Mouse (Mus musculus) cerebellum, adult 2 months (tissue): ENCODE data around the gene Sox21. TPM values are rescaled to one million over a fixed set of nuclear protein-coding genes. Genes with fewer than 3 reads are reported as not detected.

Experiments used
- DNase-seq, 2 experiments: peaks; one replicate each; pipeline ENCODE4 v3.0.0; 2021
- H3K27ac ChIP-seq: fragments of 200-500 bp; 2 replicates; pipeline ENCODE4 v1.5.1; 2012; ENCODE audit warnings: low read length, control low read depth, inconsistent platforms; ENCODE audit not compliant: insufficient read depth
- H3K27me3 ChIP-seq: fragments of 200-500 bp; 2 replicates; pipeline ENCODE4 v1.6.1; 2012; ENCODE audit warnings: inconsistent platforms, mild to moderate bottlenecking, low read length, moderate library complexity; ENCODE audit not compliant: control insufficient read depth, insufficient read depth
- H3K4me1 ChIP-seq: fragments of 200-500 bp; 2 replicates; pipeline ENCODE4 v1.6.1; 2011; ENCODE audit warnings: low read length; ENCODE audit not compliant: control insufficient read depth, insufficient read depth
- H3K4me3 ChIP-seq: fragments of 200-500 bp; replicated peaks from 2 replicates; pipeline ENCODE3; 2011; ENCODE audit warnings: mild to moderate bottlenecking, low read depth, low read length, control low read depth; ENCODE audit not compliant: insufficient read depth
- CTCF ChIP-seq: fragments of 200-500 bp; IDR thresholded peaks from 2 replicates; pipeline ENCODE4 v1.5.1; 2011; ENCODE audit warnings: low read depth, mild to moderate bottlenecking, control low read depth, low read length, moderate library complexity, borderline replicate concordance; ENCODE audit not compliant: insufficient read depth
- POLR2A ChIP-seq: fragments of 200-500 bp; IDR thresholded peaks from 2 replicates; pipeline ENCODE4 v1.6.1; 2011; ENCODE audit warnings: low read length, control low read depth, borderline replicate concordance; ENCODE audit not compliant: insufficient read depth
- WGBS: fragments of 180-500 bp; shearing (Covaris S2); methylation state at CpG from one replicate; pipeline ENCODE4 v1.1.7; 2018; 5-methylcytosine and 5-hydroxymethylcytosine counted together
- polyA plus RNA-seq: library from polyadenylated mRNA; depleted of rRNA; stranded (reverse); fragments of >200 nt; gene quantifications from 2 replicates; pipeline ENCODE4 v1.2.3, GENCODE M21; 2012

Sox21 gene
- polyA plus RNA-seq, 1 experiment = 5.6 TPM

DNA sequence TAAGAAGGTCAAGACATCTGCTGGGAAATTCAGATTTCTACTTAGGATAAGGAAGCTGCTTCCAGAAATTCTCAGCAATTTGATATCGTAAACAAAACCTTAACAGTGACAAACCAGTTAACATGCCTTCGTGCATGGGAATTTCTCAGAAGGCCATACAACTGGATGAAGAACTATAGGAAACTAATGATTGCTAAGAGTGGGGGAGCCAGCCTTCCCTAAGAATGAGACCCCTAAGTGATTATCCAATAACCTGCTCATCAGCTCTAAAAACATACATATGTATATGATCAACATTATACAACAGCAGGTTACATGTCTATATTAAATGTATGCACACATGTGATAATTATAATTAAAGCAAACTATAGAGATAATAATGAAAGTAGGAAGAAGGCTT lies 29.8 kb upstream of the Sox21 start, which contains the start of gene Gm9376:
Gm9376 (plus strand) TSS at position 301 of the 400 bp plus-strand sequence.
- no peak for TF ChIP-seq POLR2A
- no peak for TF ChIP-seq CTCF
- no peak for DNase-seq
- Histone ChIP-seq H3K27me3 (no peaks in the 10 kb centered on the region), H3K27ac (no peak within 1 kb of the TSS), H3K4me1 (no peaks in the 10 kb centered on the region), H3K4me3 (no peak within 1 kb of the TSS)
- WGBS = 91% methylated on average over 2 of the region's 2 CpGs

DNA sequence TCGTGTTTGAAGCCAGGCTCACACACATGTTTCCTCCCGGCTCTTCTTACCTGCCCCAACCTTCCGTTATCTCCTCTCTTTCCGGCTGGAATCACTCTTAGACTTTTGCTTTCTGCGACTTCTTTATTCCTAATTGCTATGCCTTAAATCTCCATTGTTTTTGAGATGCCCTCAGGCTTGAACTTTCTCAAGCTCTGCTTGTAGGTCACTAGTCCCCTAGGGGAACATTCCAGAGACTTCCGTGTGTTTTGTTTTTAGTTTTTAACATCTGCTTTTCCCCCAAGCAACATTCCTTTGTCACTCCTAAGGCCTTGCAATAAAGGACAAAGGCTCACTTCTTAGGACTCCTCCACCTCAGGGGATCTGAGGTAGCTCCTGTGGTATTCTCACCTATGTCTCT lies 16.6 kb upstream of the Sox21 start:
- H3K27me3 ChIP-seq = no peaks in the 10 kb centered on the region
- DNase-seq = no peak
- no peaks in the 10 kb centered on the region for H3K4me1 ChIP-seq
- no peak overlapping the region for H3K27ac ChIP-seq
- 93% methylated on average over 6 of the region's 6 CpGs for WGBS
- TF ChIP-seq CTCF (no peak), POLR2A (no peak)
- no peak overlapping the region for H3K4me3 ChIP-seq

DNA sequence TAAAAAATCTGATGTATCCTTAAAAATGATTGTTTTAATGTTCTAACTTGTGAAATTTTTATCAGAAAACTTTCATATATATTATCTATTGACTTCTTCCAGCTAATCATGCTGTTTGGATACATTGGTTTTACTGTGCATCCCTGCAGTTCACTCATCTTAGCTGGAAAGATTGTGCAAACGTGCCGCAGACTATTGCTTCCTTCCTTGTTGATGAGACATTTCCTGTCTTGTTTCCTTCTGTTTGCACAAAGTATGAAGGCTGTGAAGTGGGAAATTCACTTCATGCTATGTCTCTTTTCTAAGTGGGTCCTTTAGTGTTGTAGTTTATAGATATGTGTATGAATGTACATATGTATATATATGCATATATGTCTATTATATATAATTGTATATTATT lies 4.6 kb upstream of the Sox21 start:
- no peak overlapping the region for H3K27ac ChIP-seq
- 94% methylated on average over 2 of the region's 2 CpGs for WGBS

DNA sequence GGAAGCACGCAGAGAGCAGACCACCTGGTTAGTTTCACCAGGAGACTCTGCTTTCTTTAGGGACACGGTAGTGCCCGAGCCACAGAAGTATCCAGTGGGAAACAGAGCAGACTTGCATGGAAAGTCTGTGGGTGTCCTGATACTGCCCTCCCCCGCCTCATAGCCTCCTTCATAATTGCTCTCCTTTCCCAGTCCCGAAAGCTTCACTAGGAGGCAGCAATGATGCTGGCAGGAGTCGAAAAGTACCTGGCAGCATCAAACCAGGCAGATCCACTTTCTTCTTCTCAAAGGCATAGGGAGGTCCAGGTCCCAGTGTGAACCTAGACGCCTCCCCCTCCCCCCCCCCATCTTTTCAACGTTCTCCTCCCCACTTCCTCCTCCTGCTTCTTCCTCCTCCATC lies 2.5 kb upstream of the Sox21 start:
- peaks cover 6% of the 10 kb centered on the region; the same call in 1 of the 2 replicates for H3K27me3 ChIP-seq
- DNase-seq = no peak
- no peaks in the 10 kb centered on the region for H3K4me1 ChIP-seq
- no peak overlapping the region for H3K4me3 ChIP-seq
- TF ChIP-seq POLR2A = no peak
- TF ChIP-seq CTCF = no peak
- WGBS = 13% methylated on average over 8 of the region's 8 CpGs
- H3K27ac ChIP-seq = no peak overlapping the region

More for the DNA sequence above, 4.6 kb upstream of the Sox21 start:
- TF ChIP-seq POLR2A (no peak), CTCF (no peak)
- DNase-seq = no peak
- Histone ChIP-seq H3K4me1 (no peaks in the 10 kb centered on the region), H3K4me3 (no peak overlapping the region), H3K27me3 (peaks cover 2% of the 10 kb centered on the region; the same call in 1 of the 2 replicates)

DNA sequence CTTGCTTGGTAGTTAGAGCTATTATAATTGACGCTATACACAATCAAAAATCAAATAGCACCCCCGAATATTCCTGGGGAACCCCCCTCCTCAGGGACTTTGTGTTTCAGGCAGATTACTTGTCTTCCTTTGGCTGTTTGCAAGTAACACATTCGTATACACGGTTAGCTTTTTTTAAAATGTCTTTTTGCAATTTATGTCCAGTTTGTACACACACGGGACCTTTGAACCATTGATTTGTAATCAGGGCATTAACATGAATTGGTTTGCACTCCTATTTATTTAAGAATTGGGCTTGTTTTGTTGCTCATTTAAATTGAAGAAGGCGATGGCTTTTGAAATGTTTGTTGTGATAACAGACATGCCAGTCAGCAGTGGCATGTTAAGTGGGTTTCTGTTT lies 956 bp upstream of the Sox21 start:
- no peak overlapping the region for H3K27ac ChIP-seq
- no peak for DNase-seq
- H3K4me1 ChIP-seq = no peaks in the 10 kb centered on the region
- H3K4me3 ChIP-seq = no peak overlapping the region
- no peak for TF ChIP-seq CTCF
- no peak for TF ChIP-seq POLR2A
- peaks cover 7% of the 10 kb centered on the region; the same call in 1 of the 2 replicates for H3K27me3 ChIP-seq
- 22% methylated on average over 6 of the region's 6 CpGs for WGBS

DNA sequence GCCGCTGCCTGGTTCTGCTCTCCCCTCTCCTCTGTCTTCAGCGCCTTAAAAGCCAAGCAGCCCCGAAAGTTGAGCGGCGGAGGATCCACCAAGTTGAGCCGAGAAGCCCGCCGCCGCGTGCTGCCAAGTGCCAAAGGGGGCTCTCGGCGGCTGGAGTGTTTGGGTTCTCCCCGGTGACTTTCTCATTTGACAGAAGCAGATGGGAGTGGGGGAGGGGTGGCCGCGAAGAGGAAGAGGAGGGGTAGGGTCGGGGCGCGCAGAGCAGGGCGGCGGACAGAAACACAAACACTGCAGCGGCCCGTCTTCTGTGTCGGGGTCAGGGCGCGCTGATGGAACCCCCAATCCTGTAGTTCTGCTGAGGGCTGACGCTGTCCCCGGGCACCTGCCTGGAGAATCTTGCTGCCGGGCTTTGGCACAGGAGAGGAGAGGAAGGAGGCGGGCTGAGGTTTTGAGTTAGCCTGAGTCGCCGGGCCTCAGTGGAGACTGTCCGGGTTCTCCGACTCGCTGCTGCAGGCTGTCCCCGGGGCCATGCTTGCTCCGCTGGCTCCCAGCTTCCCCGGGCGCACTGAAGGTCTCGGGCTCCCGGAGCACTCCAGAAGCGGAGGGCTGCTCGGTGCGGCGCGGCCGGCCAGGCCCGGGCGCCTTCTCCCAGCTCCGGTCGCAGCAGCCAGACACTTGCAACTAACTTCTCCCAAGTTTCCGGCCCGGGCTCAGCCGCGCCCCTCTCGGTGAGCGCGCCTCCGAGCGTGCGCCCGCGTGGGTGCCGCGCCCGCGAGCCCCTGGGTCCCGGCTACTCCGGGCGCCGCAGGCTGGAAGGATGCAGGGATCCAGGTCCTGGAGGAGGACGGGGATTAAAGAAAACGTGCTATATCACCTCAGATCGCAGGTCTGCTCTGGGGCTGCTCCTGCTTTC lies 601 bp downstream of the Sox21 start:
- Histone ChIP-seq H3K27ac (no peak overlapping the region), H3K27me3 (peaks cover 7% of the 10 kb centered on the region; the same call in 1 of the 2 replicates), H3K4me1 (no peaks in the 10 kb centered on the region), H3K4me3 (peak overlapping the region; percentile 1)
- peak in 1 of 2 experiments; percentile 24 for DNase-seq
- no peak for TF ChIP-seq CTCF
- no peak for TF ChIP-seq POLR2A
- under 1% methylated on average over 73 of the region's 73 CpGs for WGBS

DNA sequence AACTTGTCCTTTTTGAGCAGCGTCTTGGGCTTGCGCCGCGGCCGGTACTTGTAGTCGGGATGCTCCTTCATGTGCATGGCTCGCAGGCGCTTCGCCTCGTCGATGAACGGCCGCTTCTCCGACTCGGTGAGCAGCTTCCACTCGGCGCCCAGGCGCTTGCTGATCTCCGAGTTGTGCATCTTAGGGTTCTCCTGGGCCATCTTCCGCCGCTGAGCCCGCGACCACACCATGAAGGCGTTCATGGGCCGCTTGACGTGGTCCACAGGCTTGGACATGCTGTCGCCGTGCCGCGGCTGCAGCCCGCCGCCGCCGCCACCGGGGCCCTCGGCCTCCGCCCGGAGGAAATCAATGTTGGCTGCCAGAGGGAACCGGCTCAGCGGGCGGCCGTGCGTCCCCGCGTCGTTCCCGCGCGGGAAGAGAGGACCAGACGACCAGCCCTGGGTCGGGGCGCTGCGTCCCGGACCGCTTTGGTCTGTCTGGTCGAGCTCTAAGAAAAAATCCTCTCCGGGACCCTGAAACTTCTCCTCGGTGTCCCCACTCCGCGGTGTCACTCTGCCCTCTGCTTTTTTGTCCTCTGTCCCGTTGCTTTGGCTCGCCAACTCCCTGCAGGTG lies 1.4 kb downstream of the Sox21 start:
- H3K27me3 ChIP-seq = peaks cover 7% of the 10 kb centered on the region; the same call in 1 of the 2 replicates
- 2% methylated on average over 62 of the region's 62 CpGs for whole genome bisulfite sequencing
- H3K4me3 ChIP-seq = no peak overlapping the region
- no peaks in the 10 kb centered on the region for H3K4me1 ChIP-seq
- TF ChIP-seq POLR2A (no peak), CTCF (no peak)
- H3K27ac ChIP-seq = no peak overlapping the region
- DNase-seq = peak in 1 of 2 experiments; percentile 27

DNA sequence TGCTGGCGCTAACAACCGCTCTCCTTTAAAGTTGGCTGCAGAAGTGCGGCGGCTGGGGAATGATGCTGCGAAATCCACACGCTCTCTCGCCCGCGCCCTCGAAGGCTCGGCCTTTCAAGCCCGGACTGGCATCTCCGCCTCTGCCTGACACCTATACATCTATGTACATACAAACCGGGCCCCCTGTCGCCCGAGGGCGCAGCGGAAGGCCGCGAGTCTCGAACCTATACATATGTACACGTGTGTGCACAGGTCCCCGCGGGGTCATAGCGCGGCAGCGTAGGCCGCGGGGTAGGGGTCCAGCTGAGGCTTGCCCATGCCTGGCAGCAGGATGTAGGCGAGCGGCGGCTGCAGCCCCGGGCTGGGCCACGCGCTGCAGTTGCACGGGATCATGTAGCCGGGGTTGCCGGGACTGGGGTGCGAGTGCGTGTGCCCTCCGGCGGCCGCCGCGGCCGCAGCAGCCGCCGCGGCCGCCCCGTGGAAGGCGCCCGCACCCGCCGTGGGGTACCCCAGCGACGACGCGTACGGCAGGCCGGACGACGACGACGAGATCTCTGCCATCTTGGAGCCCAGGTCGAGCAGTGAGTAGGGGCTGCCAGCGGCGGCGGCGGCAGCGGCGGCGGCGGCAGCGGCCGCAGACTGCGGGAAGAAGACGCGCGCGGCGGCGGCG lies 2.2 kb downstream of the Sox21 start:
- TF ChIP-seq POLR2A (no peak), CTCF (no peak)
- no peak overlapping the region for H3K27ac ChIP-seq
- peaks cover 8% of the 10 kb centered on the region; the same call in 1 of the 2 replicates for H3K27me3 ChIP-seq
- no peak for DNase-seq
- WGBS = 1% methylated on average over 82 of the region's 84 CpGs
- H3K4me1 ChIP-seq = no peaks in the 10 kb centered on the region
- no peak overlapping the region for H3K4me3 ChIP-seq
